Mouse (Mus musculus) Patski (cell line): Measurements from ENCODE around the gene Fam83e. TPM values are rescaled to one million over a fixed set of nuclear protein-coding genes. Genes with fewer than 3 reads are reported as not detected.

Source experiments
- ATAC-seq: fragments of 100-300 bp; one replicate; pipeline ENCODE4 v1.8.0; 2021
- CTCF ChIA-PET: fragments of 350-600 bp; sonication (Branson Sonifier 250); formaldehyde crosslinking; loops from one replicate; lab custom pipeline; 2022; ENCODE audit warnings: inconsistent platforms; lab: Charles Lee
- POLR2A ChIA-PET: fragments of 350-600 bp; sonication (Branson Sonifier 250); formaldehyde crosslinking; loops from one replicate; lab custom pipeline; 2022; ENCODE audit warnings: antibody characterized with exemption, inconsistent platforms; lab: Charles Lee
- DNase-seq: peaks from one replicate; pipeline ENCODE4 v3.0.0-alpha.2; 2011; ENCODE audit warnings: low read depth, low spot score
- H3K27me3 ChIP-seq: fragments of 371-371 bp; one replicate; pipeline ENCODE4 v1.5.1; 2021
- CTCF ChIP-seq: fragments of 100-300 bp; IDR thresholded peaks from one replicate; pipeline ENCODE4 v1.5.1; 2021
- in situ Hi-C: fragments of 300-500 bp; cut with MboI; formaldehyde crosslinking; loops from 3 replicates; pipeline ENCODE4 v1.11.1; 2018; ENCODE audit warnings: low pct_unique_long_range_greater_than_20kb, mixed read lengths
- polyA plus RNA-seq: library from polyadenylated mRNA; unstranded; gene quantifications from one replicate; pipeline ENCODE4 v1.2.3, GENCODE M21; 2021

Fam83e gene
- polyA plus RNA-seq, 1 experiment from 2014 or later = 0.04 TPM

- in situ Hi-C loops = loop anchor here (25.0 kb wide), 1 partner anchor 861 kb away; the partner anchor contains the start of genes Pnkp and Ptov1
- POLR2A ChIA-PET = no interaction called here
- CTCF ChIA-PET = no interaction called here
- DNase-seq (no peak), ATAC-seq (no peak)
- no peak for TF ChIP-seq CTCF
- no peaks in the 10 kb centered on the region for H3K27me3 ChIP-seq
These were observed 2.8 kb downstream of the Fam83e start for GRCm38 (mm10) chr7:45723781-45724180.

GRCm38 (mm10) chr7:45725151-45725550 is 4.1 kb downstream of the Fam83e start:
- ChIA-PET CTCF (no interaction called here), POLR2A (interaction anchor here (0.7 kb wide), 1 partner anchor 86 kb away, joined by 4 read pairs; no protein-coding TSS in a partner anchor)
- H3K27me3 ChIP-seq = no peaks in the 10 kb centered on the region
- in situ Hi-C loops = no loop called here
- DNase-seq (no peak), ATAC-seq (no peak)
- no peak for TF ChIP-seq CTCF

- ChIA-PET CTCF (no interaction called here), POLR2A (interaction anchor here (0.7 to 1.9 kb wide), 2 partner anchors 8 to 86 kb away, joined by 4 to 7 read pairs; partner anchors contain the start of gene Sphk2)
- no peaks in the 10 kb centered on the region for H3K27me3 ChIP-seq
- ATAC-seq (no peak), DNase-seq (no peak)
- in situ Hi-C loops = no loop called here
- no peak for TF ChIP-seq CTCF
These were observed 4.7 kb downstream of the Fam83e start, which contains the start of gene Spaca4 for GRCm38 (mm10) chr7:45725713-45726112. Gene Spaca4, minus strand, starts transcription at chr7:45725813.

- POLR2A ChIA-PET = interaction anchor here (1.9 kb wide), 1 partner anchor 9 kb away, joined by 7 read pairs; the partner anchor contains the start of gene Sphk2
- in situ Hi-C loops = no loop called here
- no peak for ATAC-seq
These were observed 5.4 kb downstream of the Fam83e start for GRCm38 (mm10) chr7:45726419-45726818.

GRCm38 (mm10) chr7:45727625-45728024 is 6.6 kb downstream of the Fam83e start:
- no peak for TF ChIP-seq CTCF
- in situ Hi-C loops = no loop called here
- no peak for ATAC-seq
- no peak for DNase-seq
- CTCF ChIA-PET = interaction anchor here (3.0 kb wide), 1 partner anchor 74 kb away, joined by 11 read pairs; no protein-coding TSS in a partner anchor
- POLR2A ChIA-PET = interaction anchor here (1.9 kb wide), 1 partner anchor 10 kb away, joined by 7 read pairs; the partner anchor contains the start of gene Sphk2
- no peaks in the 10 kb centered on the region for H3K27me3 ChIP-seq

More at GRCm38 (mm10) chr7:45726419-45726818, 5.4 kb downstream of the Fam83e start:
- CTCF ChIA-PET = no interaction called here
- no peak for TF ChIP-seq CTCF
- no peak for DNase-seq
- H3K27me3 ChIP-seq = no peaks in the 10 kb centered on the region

GRCm38 (mm10) chr7:45730727-45731431 is 9.9 kb downstream of the Fam83e start:
- CTCF ChIA-PET = interaction anchor here (0.9 kb wide), 1 partner anchor 11 kb away, joined by 3 read pairs; no protein-coding TSS in a partner anchor
- H3K27me3 ChIP-seq = no peaks in the 10 kb centered on the region
- TF ChIP-seq CTCF = no peak
- in situ Hi-C loops = loop anchor here (5.0 kb wide), 1 partner anchor 281 kb away; no protein-coding TSS in a partner anchor
- DNase-seq = no peak
- POLR2A ChIA-PET = no interaction called here
- ATAC-seq = peak; percentile 51

GRCm38 (mm10) chr7:45733477-45733876 is 12.5 kb downstream of the Fam83e start:
- TF ChIP-seq CTCF = no peak
- H3K27me3 ChIP-seq = no peaks in the 10 kb centered on the region
- in situ Hi-C loops = loop anchor here (5.0 kb wide), 1 partner anchor 279 kb away; no protein-coding TSS in a partner anchor
- CTCF ChIA-PET = no interaction called here
- DNase-seq (no peak), ATAC-seq (no peak)
- POLR2A ChIA-PET = no interaction called here

- in situ Hi-C loops = loop anchor here (5.0 kb wide), 2 partner anchors 63 to 188 kb away; no protein-coding TSS in a partner anchor
These were observed 18.3 kb downstream of the Fam83e start for GRCm38 (mm10) chr7:45739162-45739763.

GRCm38 (mm10) chr7:45739820-45740219 is 18.8 kb downstream of the Fam83e start:
- ATAC-seq = no peak
- DNase-seq = no peak
- ChIA-PET POLR2A (no interaction called here), CTCF (interaction anchor here (0.9 to 1.8 kb wide), 11 partner anchors 9 to 193 kb away, joined by 3 to 28 read pairs (median 4); partner anchors contain the start of genes Cyth2, Kdelr1, Lmtk3 and Sphk2)
- in situ Hi-C loops = loop anchor here (5.0 kb wide), 2 partner anchors 62 to 187 kb away; no protein-coding TSS in a partner anchor
- H3K27me3 ChIP-seq = no peaks in the 10 kb centered on the region
- TF ChIP-seq CTCF = no peak

More at GRCm38 (mm10) chr7:45739162-45739763, 18.3 kb downstream of the Fam83e start:
- DNase-seq = no peak
- ATAC-seq = no peak
- no peaks in the 10 kb centered on the region for H3K27me3 ChIP-seq
- CTCF ChIA-PET = interaction anchor here (0.9 to 1.8 kb wide), 11 partner anchors 10 to 194 kb away, joined by 3 to 28 read pairs (median 4); partner anchors contain the start of genes Cyth2, Kdelr1, Lmtk3 and Sphk2
- peak; percentile 63 for TF ChIP-seq CTCF
- POLR2A ChIA-PET = no interaction called here

GRCm38 (mm10) chr7:45741308-45741707 is 20.3 kb downstream of the Fam83e start:
- ChIA-PET POLR2A (interaction anchor here (1.3 kb wide), 1 partner anchor 44 kb away, joined by 3 read pairs; the partner anchor contains the start of gene Sult2b1), CTCF (interaction anchor here (1.1 to 3.1 kb wide), 2 partner anchors 13 to 59 kb away, joined by 3 to 39 read pairs; no protein-coding TSS in a partner anchor)
- in situ Hi-C loops = no loop called here
- no peak for ATAC-seq
- DNase-seq = no peak
- TF ChIP-seq CTCF = no peak
- H3K27me3 ChIP-seq = no peaks in the 10 kb centered on the region
